Mouse (Mus musculus) heart, adult 2 months (tissue): ENCODE results near the gene Gm49336. TPM values are rescaled to one million over a fixed set of nuclear protein-coding genes. Genes with fewer than 3 reads are reported as not detected.

ENCODE experiments used
- DNase-seq, 2 experiments: peaks; one replicate each; pipeline ENCODE4 v3.0.0; 2021
- H3K27ac ChIP-seq: fragments of 200-600 bp; 2 replicates; pipeline ENCODE4 v1.8.1; 2022
- H3K27me3 ChIP-seq: fragments of 200-500 bp; 2 replicates; pipeline ENCODE4 v1.6.1; 2012; ENCODE audit warnings: mild to moderate bottlenecking, low read length, inconsistent platforms, mixed read lengths; ENCODE audit not compliant: control insufficient read depth, insufficient read depth
- H3K36me3 ChIP-seq: fragments of 200-500 bp; 2 replicates; pipeline ENCODE4 v1.6.1; 2012; ENCODE audit warnings: low read length, inconsistent platforms; ENCODE audit not compliant: control insufficient read depth, insufficient read depth
- H3K4me1 ChIP-seq: fragments of 200-500 bp; 2 replicates; pipeline ENCODE4 v1.6.1; 2011; ENCODE audit warnings: low read length; ENCODE audit not compliant: control insufficient read depth, insufficient read depth
- H3K4me3 ChIP-seq: fragments of 200-600 bp; 2 replicates; pipeline ENCODE4 v1.8.1; 2022
- H3K79me2 ChIP-seq: fragments of 200-500 bp; replicated peaks from 2 replicates; pipeline ENCODE4 v1.6.1; 2012; ENCODE audit warnings: mild to moderate bottlenecking, inconsistent platforms, low read length, moderate library complexity, mixed read lengths; ENCODE audit not compliant: control insufficient read depth, insufficient read depth
- H3K9ac ChIP-seq: fragments of 200-500 bp; 2 replicates; pipeline ENCODE4 v1.6.1; 2012; ENCODE audit warnings: low read depth, mild to moderate bottlenecking, control low read depth, inconsistent platforms, low read length, mixed read lengths
- CTCF ChIP-seq: fragments of 200-600 bp; IDR thresholded peaks from 2 replicates; pipeline ENCODE4 v1.8.1; 2022; ENCODE audit warnings: antibody characterized with exemption, mild to moderate bottlenecking, moderate library complexity
- EP300 ChIP-seq: fragments of 200-500 bp; IDR thresholded peaks from 2 replicates; pipeline ENCODE4 v1.6.1; 2011; ENCODE audit warnings: low read depth, low read length, control low read depth; ENCODE audit not compliant: insufficient read depth
- POLR2A ChIP-seq: fragments of 200-500 bp; IDR thresholded peaks from 2 replicates; pipeline ENCODE4 v1.6.1; 2011; ENCODE audit warnings: mild to moderate bottlenecking, low read depth, low read length, control low read depth; ENCODE audit not compliant: insufficient read depth
- WGBS: fragments of 180-500 bp; shearing (Covaris S2); methylation state at CpG from one replicate; pipeline ENCODE4 v1.1.7; 2018; 5-methylcytosine and 5-hydroxymethylcytosine counted together
- intact Hi-C: fragments of 180-260 bp; cut with DNase I; formaldehyde crosslinking; loops from one replicate; pipeline ENCODE4 v1.15.1; 2025
- polyA plus RNA-seq: library from polyadenylated mRNA; depleted of rRNA; stranded (reverse); fragments of >200 nt; gene quantifications from 2 replicates; pipeline ENCODE4 v1.2.3, GENCODE M21; 2012
- total RNA-seq, 2 experiments: library from RNA; stranded (reverse); gene quantifications; 2 replicates each; pipeline ENCODE4 v1.2.3; 2021

Gene Gm49336
- total and polyA plus RNA-seq, 3 experiments: 8.8 to 27.3 (median 27.2) TPM

GRCm38 (mm10) chr14:60252004-60253000 is 995 bp upstream of the Gm49336 start:
- peak overlapping the region; percentile 93 for H3K27ac ChIP-seq
- no peaks in the 10 kb centered on the region for H3K36me3 ChIP-seq
- no peaks in the 10 kb centered on the region for H3K27me3 ChIP-seq
- H3K4me3 ChIP-seq: peak overlapping the region; percentile 66
- no peaks in the 10 kb centered on the region; the same call in none of the 2 replicates for H3K4me1 ChIP-seq
- TF ChIP-seq CTCF (peak; percentile 29; the same call in 1 of the 2 replicates), POLR2A (no peak)
- H3K79me2 ChIP-seq: peaks cover 4% of the 10 kb centered on the region
- intact Hi-C loops: loop anchor here (10.0 kb wide), 2 partner anchors 532 to 922 kb away; partner anchors contain the start of gene Mipep
- 13% methylated on average over 15 of the region's 15 CpGs for WGBS
- peak overlapping the region; percentile 81 for H3K9ac ChIP-seq
- DNase-seq: no peak

DNA sequence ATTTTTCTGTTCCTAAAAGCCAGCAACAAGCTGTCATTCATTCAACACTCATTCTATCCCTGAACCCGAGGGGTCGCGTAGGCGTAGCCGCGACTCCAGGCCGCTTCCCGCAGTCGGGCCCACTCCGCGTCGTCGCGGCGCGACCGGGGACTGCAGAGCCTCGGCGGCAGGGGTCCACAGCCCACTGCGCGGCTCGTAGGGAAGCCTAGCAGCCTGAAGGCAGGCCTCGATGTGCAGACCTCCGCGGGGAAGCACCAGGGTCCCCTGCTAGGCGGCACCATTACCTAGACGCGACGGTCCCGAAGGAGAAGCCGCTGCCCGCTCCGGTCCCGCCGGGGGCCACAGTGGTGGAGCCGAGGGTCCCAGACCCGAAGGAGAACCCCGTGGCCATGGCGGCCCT is 428 bp downstream of the Gm49336 start:
- H3K4me1 ChIP-seq: no peaks in the 10 kb centered on the region; the same call in none of the 2 replicates
- no peak for TF ChIP-seq EP300
- TF ChIP-seq POLR2A: no peak
- TF ChIP-seq CTCF: no peak
- H3K9ac ChIP-seq: peak overlapping the region; percentile 90
- H3K27ac ChIP-seq: peak overlapping the region; percentile 93
- WGBS: under 1% methylated on average over 39 of the region's 39 CpGs
- no peaks in the 10 kb centered on the region for H3K36me3 ChIP-seq
- H3K27me3 ChIP-seq: no peaks in the 10 kb centered on the region
- peak overlapping the region; percentile 98 for H3K4me3 ChIP-seq
- DNase-seq: no peak
- peaks cover 4% of the 10 kb centered on the region for H3K79me2 ChIP-seq
- intact Hi-C loops: loop anchor here (1.0 to 10.0 kb wide), 3 partner anchors 14 to 924 kb away; partner anchors contain the start of genes Mipep and Mtmr6

DNA sequence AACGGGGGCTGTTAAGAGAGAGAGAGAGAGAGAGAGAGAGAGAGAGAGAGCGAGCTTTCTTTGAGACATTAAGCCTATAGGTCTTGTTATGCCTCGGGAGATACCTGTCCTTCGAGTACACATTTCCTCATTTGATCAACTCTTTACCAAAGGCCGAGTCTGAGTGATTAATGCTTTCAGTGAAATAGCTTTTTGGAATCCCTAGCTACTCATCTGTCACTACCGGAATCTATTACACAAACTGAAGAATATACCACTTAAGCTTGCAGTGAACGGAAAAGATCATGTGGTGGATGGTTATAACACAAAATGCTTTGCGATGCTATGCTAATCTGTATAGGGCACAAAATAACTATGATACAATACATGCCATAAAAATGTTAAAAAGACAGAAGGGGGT is 941 bp downstream of the Gm49336 start:
- DNase-seq: no peak
- Histone ChIP-seq H3K79me2 (peaks cover 4% of the 10 kb centered on the region), H3K36me3 (no peaks in the 10 kb centered on the region), H3K27me3 (no peaks in the 10 kb centered on the region), H3K27ac (peak overlapping the region; percentile 93; the same call in 1 of the 2 replicates), H3K4me1 (no peaks in the 10 kb centered on the region; the same call in none of the 2 replicates), H3K4me3 (peak overlapping the region; percentile 98), H3K9ac (no peak overlapping the region; the same call in 1 of the 2 replicates)
- TF ChIP-seq POLR2A: no peak
- TF ChIP-seq CTCF: no peak
- TF ChIP-seq EP300: no peak
- 5% methylated on average over 8 of the region's 8 CpGs for WGBS
- intact Hi-C loops: loop anchor here (10.0 kb wide), 2 partner anchors 534 to 924 kb away; partner anchors contain the start of gene Mipep

- Histone ChIP-seq H3K9ac (no peak overlapping the region), H3K27me3 (no peaks in the 10 kb centered on the region), H3K4me1 (no peaks in the 10 kb centered on the region), H3K4me3 (no peak overlapping the region), H3K36me3 (peaks cover 7% of the 10 kb centered on the region), H3K79me2 (no peaks in the 10 kb centered on the region), H3K27ac (peak overlapping the region; percentile 40)
- no peak for DNase-seq
- WGBS: 62% methylated on average over 3 of the region's 3 CpGs
- intact Hi-C loops: no loop called here
- TF ChIP-seq POLR2A (no peak), CTCF (no peak), EP300 (no peak)
Observed at GRCm38 (mm10) chr14:60238551-60238950, 12.8 kb downstream of the Gm49336 start.

DNA sequence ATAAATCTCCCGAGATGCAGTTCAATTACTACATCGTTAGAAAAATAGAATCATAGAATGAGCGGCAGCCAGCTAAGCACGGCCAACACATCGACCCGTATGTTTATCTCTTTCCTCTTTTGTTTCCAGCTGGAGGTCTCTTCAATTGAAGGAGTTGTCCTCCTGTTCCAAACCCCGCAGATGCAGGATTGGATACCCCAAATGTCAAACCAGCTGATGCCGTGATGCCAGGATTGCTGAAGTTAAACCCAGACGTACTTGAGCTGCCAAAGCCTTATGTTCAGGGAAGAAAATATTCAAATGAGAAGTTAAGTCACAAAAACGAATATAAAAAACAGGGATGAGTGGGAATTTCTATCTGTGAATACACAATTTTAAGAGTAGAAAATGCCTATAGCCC is 31.4 kb downstream of the Gm49336 start:
- H3K27ac ChIP-seq: no peak overlapping the region
- DNase-seq: no peak
- no peak for TF ChIP-seq CTCF
- no peak for TF ChIP-seq EP300
- TF ChIP-seq POLR2A: no peak
- H3K4me3 ChIP-seq: no peak overlapping the region
- H3K36me3 ChIP-seq: no peaks in the 10 kb centered on the region; the same call in 1 of the 2 replicates
- no peaks in the 10 kb centered on the region for H3K79me2 ChIP-seq
- intact Hi-C loops: no loop called here
- no peak overlapping the region for H3K9ac ChIP-seq
- H3K4me1 ChIP-seq: no peaks in the 10 kb centered on the region
- no peaks in the 10 kb centered on the region for H3K27me3 ChIP-seq
- 88% methylated on average over 10 of the region's 10 CpGs for WGBS

- WGBS: 100% methylated on average over 4 of the region's 4 CpGs
- H3K27ac ChIP-seq: no peak overlapping the region
- TF ChIP-seq CTCF (no peak), POLR2A (no peak), EP300 (no peak)
- H3K4me3 ChIP-seq: no peak overlapping the region
- no peaks in the 10 kb centered on the region; the same call in 1 of the 2 replicates for H3K36me3 ChIP-seq
- intact Hi-C loops: no loop called here
- H3K79me2 ChIP-seq: no peaks in the 10 kb centered on the region
- no peak overlapping the region for H3K9ac ChIP-seq
- no peaks in the 10 kb centered on the region for H3K27me3 ChIP-seq
- no peak for DNase-seq
- H3K4me1 ChIP-seq: no peaks in the 10 kb centered on the region
Observed at GRCm38 (mm10) chr14:60217616-60218015, 33.7 kb downstream of the Gm49336 start.
